Mouse (Mus musculus) spleen, adult 18-20 months (tissue): ENCODE data around the gene Rflnb.

Experiments
- DNase-seq, 2 experiments: peaks; one replicate each; pipeline ENCODE4 v3.0.0; 2022; ENCODE audit warnings: mixed read lengths in 2 of 2

The Rflnb gene

GRCm38 (mm10) chr11:75985948-75986347, 41.6 kb downstream of the Rflnb start:
- no peak for DNase-seq

- peak in 1 of 2 experiments; percentile 35 for DNase-seq
These were observed 43.0 kb downstream of the Rflnb start for GRCm38 (mm10) chr11:75984581-75984980.

GRCm38 (mm10) chr11:75983194-75983593, 44.4 kb downstream of the Rflnb start:
- DNase-seq: no peak

GRCm38 (mm10) chr11:75980413-75980812, 47.2 kb downstream of the Rflnb start:
- DNase-seq: no peak

- peak in 1 of 2 experiments; percentile 22 for DNase-seq
These were observed 49.5 kb downstream of the Rflnb start for GRCm38 (mm10) chr11:75978051-75978450.

GRCm38 (mm10) chr11:75976748-75977147, 50.8 kb downstream of the Rflnb start:
- DNase-seq: peak; percentile 63 to 82

GRCm38 (mm10) chr11:75973988-75974387, 53.6 kb downstream of the Rflnb start:
- DNase-seq: no peak

- DNase-seq: no peak
These were observed 54.5 kb downstream of the Rflnb start for GRCm38 (mm10) chr11:75972916-75973567.

GRCm38 (mm10) chr11:75972188-75972587, 55.4 kb downstream of the Rflnb start:
- DNase-seq: no peak

- no peak for DNase-seq
These were observed 57.0 kb downstream of the Rflnb start for GRCm38 (mm10) chr11:75970629-75971028.
